In the genomic region with DNA sequence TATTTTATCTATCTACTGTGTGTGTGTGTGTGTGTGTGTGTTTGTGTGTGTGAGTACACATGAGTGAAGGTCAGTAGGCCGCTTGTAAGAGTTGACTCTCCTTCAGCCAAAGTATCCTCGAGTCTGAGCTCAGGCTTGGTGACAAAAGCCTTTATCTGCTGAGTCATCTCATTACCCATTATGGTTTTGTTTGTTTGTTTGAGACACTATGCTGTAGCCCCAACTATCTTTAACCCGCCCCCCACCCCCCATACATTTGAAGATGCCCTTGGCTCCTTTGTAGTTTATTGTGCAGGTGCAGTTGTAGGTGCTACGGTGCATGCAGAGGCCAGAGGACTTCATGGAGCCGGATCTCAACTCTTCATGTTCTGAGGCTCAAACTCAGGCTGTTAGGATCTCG, we compare ENCODE assay signal across 40 mouse cellular contexts. TPM values are rescaled to one million over a fixed set of nuclear protein-coding genes. Genes with fewer than 3 reads are reported as not detected.
"Had no signal": no experiment of that assay in that cellular context is flagged by ENCODE, and none has a peak within 500 bp of the region (broad histone marks: within the 10 kb centered on the region; RNA-seq: fewer than 3 reads in every experiment).

No protein-coding gene starts in this region.

- H3K9ac ChIP-seq: heart, embryonic 13.5 days; heart, embryonic 15.5 days; hindbrain, embryonic 13.5 days; hindbrain, embryonic 15.5 days; kidney, embryonic 15.5 days; limb, embryonic 12.5 days; liver, embryonic 13.5 days had no signal

- H3K27me3 ChIP-seq: heart, embryonic 13.5 days; heart, embryonic 15.5 days; hindbrain, embryonic 13.5 days; hindbrain, embryonic 15.5 days; kidney, embryonic 15.5 days; limb, embryonic 12.5 days; liver, embryonic 13.5 days had no signal

- H3K9me3 ChIP-seq: heart, embryonic 13.5 days; heart, embryonic 15.5 days; hindbrain, embryonic 13.5 days; hindbrain, embryonic 15.5 days; kidney, embryonic 15.5 days; limb, embryonic 10.5 days; limb, embryonic 12.5 days; liver, embryonic 13.5 days had no signal

- H3K27ac ChIP-seq: heart, adult 2 months; heart, embryonic 15.5 days; hindbrain, embryonic 13.5 days; hindbrain, embryonic 15.5 days; hindbrain, postnatal 0 days; kidney, embryonic 15.5 days; kidney, postnatal 0 days; left cerebral cortex, adult 2 months; limb, embryonic 10.5 days; limb, embryonic 12.5 days; liver, embryonic 13.5 days had no signal

- H3K4me2 ChIP-seq: heart, embryonic 11.5 days; heart, embryonic 13.5 days; heart, embryonic 15.5 days; hindbrain, embryonic 13.5 days; hindbrain, embryonic 15.5 days; kidney, embryonic 15.5 days; limb, embryonic 12.5 days; liver, embryonic 11.5 days; liver, embryonic 13.5 days had no signal

- DNase-seq: gastrocnemius, postnatal 14 days; gastrocnemius, postnatal 36 days; heart, adult 11 months; heart, adult 2 months; heart, postnatal 14 days; heart, postnatal 36 days; kidney, adult 11 months; kidney, adult 2 months; kidney, adult 9 months; kidney, postnatal 14 days; kidney, postnatal 36 days; layer of hippocampus, adult 9-11 months; liver; liver, embryonic 13.5 days had no signal

- ATAC-seq: hindbrain, postnatal 0 days; intestine, embryonic 16.5 days had no signal

- H3K4me3 ChIP-seq: heart, adult 2 months; heart, embryonic 13.5 days; heart, embryonic 15.5 days; hindbrain, embryonic 13.5 days; hindbrain, embryonic 15.5 days; kidney, embryonic 15.5 days; left cerebral cortex, adult 2 months; limb, embryonic 10.5 days; limb, embryonic 12.5 days; liver, embryonic 13.5 days had no signal

RNA-seq across cellular contexts. Expression of a gene that starts 21.3 kb away (rescaled TPM):
- total RNA-seq: gastrocnemius, adult 18-20 months; gastrocnemius, adult 8-10 months; gastrocnemius, postnatal 14 days; gastrocnemius, postnatal 36 days; heart, adult 2 months; heart, postnatal 14 days; heart, postnatal 36 days; hematopoietic stem cell, adult 5-6 weeks; layer of hippocampus, adult 18-20 months; layer of hippocampus, adult 8-10 months; layer of hippocampus, postnatal 14 days; left cerebral cortex, adult 2 months; left cerebral cortex, postnatal 14 days; left cerebral cortex, postnatal 36 days had no signal
- polyA plus RNA-seq: gonadal fat pad, adult 2 months; heart, adult 2 months; heart, embryonic 15.5 days; heart, postnatal 0 days; hindbrain, embryonic 11.5 days; intestine, embryonic 14.5 days; large intestine, adult 2 months; limb, embryonic 10.5 days; limb, embryonic 12.5 days; liver, embryonic 11.5 days; liver, embryonic 13.5 days had no signal

RNA-seq across cellular contexts. Expression of a gene that starts 37.1 kb away (rescaled TPM):
- total RNA-seq: gastrocnemius, adult 8-10 months; gastrocnemius, postnatal 14 days; gastrocnemius, postnatal 36 days; hematopoietic stem cell, adult 5-6 weeks; hindbrain, postnatal 0 days; layer of hippocampus, adult 18-20 months; layer of hippocampus, adult 8-10 months; layer of hippocampus, postnatal 14 days; left cerebral cortex, adult 2 months; left cerebral cortex, postnatal 14 days; left cerebral cortex, postnatal 36 days had no signal
- polyA plus RNA-seq: hindbrain, embryonic 15.5 days; hindbrain, postnatal 0 days had no signal

RNA-seq across cellular contexts. Expression of a gene that starts 53.1 kb away (rescaled TPM):
- total RNA-seq: gastrocnemius, adult 18-20 months; gastrocnemius, adult 8-10 months; gastrocnemius, postnatal 36 days; heart, adult 2 months; heart, postnatal 14 days; heart, postnatal 36 days; hematopoietic stem cell, adult 5-6 weeks; hindbrain, postnatal 0 days; layer of hippocampus, postnatal 14 days; left cerebral cortex, adult 2 months; left cerebral cortex, postnatal 14 days; left cerebral cortex, postnatal 36 days had no signal
- polyA plus RNA-seq: heart, adult 2 months; heart, postnatal 0 days; hindbrain, embryonic 13.5 days had no signal
